Mouse (Mus musculus): ENCODE results near the gene Fpr3.

- no peak for TF ChIP-seq EP300 (IDR thresholded peaks at IDR 0.05)
- TF ChIP-seq CTCF (IDR thresholded peaks at IDR 0.05), result no peak
Measured at GRCm38 (mm10) chr17:17883840-17884239, 3.8 kb upstream of the Fpr3 start, which contains the start of gene Fpr1.
